Mouse (Mus musculus): ENCODE data around the gene Peli2.

Gene Peli2

DNA sequence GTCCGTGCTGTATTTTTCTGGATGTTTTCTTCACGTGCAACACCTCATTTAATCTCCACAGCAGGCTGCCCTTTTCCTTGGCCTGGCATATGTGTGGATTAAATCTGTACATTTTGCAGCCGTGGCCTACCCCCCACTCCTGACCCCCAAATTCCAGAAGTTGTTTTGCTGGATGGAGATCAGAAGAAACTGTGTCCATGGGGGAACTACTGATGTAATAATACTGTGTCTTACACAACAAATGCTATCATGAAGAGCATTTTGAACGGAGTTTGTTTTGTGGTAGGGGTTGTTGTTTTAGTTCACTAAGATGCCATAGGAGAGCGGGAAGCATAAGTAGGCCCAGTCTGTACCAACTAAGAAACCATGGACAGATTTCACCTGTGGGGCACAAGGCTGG is 88.8 kb downstream of the Peli2 start:
- in situ Hi-C loops (cut with MboI; ENCODE audit: unreplicated experiment in 2 of 2) = no loop called here

DNA sequence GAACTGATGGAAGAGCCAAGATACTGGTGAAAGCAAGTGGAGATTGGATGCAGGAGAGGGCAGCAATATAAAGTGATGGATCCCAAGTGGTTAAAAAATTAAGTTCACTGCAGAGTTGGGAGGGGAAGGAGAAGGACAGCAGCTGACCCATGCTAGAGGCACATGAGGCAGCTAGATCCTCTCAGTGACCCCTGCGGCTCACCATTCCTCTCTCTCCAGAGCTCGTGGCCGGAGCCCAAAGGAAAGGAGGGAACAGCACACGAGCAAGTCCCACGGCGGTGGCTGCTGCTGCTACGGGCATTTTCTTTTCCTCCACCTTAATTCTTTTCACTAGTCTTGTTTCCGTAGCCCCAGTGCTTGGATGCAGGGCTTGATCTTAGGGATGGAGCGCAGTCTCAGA is 89.5 kb downstream of the Peli2 start:
- in situ Hi-C loops (cut with MboI; ENCODE audit: unreplicated experiment in 2 of 2) = no loop called here

DNA sequence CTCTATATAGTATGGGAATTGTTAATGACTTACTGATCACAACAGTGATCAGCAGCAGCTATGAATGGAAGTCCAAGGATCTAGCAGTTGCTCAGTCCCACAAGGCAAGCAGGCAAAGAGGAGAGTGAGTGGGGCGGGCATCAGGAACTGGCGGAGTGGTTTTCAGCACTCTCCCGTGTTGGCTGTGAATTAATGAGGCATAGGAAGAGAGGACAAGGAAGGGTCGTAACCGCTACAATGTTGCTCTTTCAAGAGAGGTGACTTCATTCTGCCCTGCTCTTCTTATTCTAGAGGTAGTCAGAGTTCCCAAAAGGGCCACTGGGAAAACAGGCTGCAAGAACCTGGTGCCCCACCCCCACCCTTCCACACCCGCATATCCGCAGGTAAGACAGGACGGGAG is 90.9 kb downstream of the Peli2 start:
- in situ Hi-C loops (cut with MboI; ENCODE audit: unreplicated experiment in 2 of 2) = no loop called here

DNA sequence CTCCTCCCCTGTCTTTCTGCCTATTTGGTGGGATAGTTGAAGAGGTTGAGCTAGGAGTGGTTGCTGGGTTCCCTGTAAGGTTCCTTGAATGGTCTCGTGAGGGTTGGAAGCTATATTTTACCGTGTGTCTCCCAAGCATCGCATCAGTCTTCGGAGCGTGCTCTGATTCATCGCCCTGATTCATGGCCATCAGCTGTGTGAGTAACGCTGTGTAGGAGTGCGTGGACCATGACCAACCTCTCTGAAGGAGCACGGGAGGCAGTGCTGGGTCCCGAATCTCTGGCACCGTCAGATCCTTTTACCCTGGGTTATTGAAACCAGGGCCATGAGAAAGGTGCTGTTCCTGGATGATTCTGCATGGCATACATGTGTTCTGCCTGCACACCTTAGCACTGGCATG is 92.2 kb downstream of the Peli2 start:
- in situ Hi-C loops (cut with MboI; ENCODE audit: unreplicated experiment in 2 of 2) = no loop called here

DNA sequence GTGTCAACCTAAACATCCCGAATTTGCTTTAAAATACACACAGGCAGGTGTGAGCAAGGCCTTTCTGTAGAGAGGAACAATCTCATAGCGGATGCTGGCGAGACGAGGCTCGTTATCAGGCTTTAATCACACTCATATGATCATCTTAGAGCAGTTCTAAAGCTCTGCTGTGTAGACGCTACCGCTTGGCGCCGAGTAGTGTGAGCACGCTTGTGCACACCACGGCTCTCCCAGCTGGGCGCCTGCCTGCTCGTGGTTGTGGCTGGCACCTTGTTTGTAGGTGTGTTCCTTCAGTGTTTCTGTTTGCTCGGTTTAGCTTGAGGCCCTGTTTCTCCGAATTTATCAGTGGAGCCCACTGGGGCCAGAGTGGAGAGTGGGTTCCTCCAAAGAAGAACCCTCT is 93.0 kb downstream of the Peli2 start:
- in situ Hi-C loops (cut with MboI; ENCODE audit: unreplicated experiment in 2 of 2) = no loop called here

DNA sequence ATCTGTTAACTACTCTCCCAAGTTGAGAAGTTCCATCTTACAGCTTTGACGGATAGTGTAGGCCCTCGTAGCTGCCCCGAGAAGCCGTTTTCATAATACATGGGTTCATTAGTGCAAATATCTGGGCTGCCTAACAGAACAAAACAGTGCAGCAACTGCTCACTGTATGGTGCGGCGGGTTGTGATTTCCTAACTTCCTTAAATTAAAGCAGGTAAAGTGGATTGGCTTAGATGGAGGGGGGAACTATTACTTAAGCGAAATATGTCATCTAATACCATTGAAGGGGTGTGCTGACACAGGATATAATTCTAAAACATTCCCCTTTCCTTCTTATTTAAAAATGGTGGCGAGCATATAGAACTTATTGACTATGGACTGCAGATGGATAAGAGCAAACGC is 101.4 kb downstream of the Peli2 start:
- in situ Hi-C loops (cut with MboI; ENCODE audit: unreplicated experiment in 2 of 2) = no loop called here

DNA sequence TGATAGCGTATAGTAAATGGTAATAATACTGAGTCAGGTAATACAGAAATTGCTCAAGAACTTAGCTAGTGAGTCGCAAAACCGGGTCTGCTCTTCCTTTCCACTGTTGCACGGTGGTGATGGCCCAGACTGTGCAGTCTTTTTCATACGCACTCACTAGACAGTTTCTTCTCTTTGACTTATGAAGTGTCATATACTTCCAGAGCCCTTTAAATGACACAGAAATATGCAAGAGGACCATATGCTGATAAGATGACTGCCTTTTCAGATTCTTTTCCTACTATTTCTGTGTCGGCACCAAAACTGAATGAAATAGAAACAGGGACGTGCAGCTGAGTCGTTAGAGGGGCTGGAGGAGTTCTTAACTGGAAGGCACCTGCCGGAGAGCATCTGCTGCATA is 102.1 kb downstream of the Peli2 start:
- in situ Hi-C loops (cut with MboI; ENCODE audit: unreplicated experiment in 2 of 2) = no loop called here

DNA sequence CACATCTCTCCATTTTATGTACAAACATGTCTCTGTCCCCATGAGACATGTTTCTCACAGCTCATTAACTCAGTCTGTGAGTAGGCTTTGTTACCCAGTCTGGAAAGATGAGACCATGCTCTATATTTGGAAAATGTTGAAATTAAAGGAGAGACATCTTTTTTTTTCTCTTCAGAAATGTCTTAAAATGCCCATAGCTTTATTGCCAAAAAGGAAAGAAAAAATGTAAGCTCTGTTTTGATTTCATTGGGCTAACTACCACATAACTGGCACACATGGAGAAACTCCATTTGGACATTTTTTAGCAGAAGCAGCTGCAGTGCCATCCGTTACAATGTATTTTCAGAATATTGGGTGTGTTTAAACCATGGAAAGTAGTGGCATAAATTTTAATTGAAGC is 103.6 kb downstream of the Peli2 start:
- in situ Hi-C loops (cut with MboI; ENCODE audit: unreplicated experiment in 2 of 2) = no loop called here

DNA sequence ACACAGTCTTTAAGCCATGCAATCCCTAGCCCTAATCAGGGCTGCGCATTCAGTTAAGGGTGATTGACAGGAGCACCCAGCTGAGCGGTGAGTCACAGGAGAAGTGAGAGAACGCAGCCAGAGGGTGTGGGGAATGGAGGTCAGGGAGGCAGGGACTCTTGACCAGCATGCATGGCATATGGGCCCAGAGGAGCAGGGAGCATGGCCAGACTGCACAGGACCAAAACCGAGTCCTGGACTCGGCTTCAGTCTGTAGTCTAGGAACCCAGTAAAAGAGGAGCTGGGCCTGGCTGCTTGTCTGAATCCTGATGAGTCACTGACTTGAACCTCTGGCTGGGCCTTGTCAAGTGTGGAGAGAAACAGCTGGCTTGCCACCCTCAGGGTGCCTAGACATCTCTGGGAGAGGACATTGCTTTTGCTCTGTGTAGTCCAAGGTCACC is 104.3 kb downstream of the Peli2 start:
- in situ Hi-C loops (cut with MboI; ENCODE audit: unreplicated experiment in 2 of 2) = no loop called here

DNA sequence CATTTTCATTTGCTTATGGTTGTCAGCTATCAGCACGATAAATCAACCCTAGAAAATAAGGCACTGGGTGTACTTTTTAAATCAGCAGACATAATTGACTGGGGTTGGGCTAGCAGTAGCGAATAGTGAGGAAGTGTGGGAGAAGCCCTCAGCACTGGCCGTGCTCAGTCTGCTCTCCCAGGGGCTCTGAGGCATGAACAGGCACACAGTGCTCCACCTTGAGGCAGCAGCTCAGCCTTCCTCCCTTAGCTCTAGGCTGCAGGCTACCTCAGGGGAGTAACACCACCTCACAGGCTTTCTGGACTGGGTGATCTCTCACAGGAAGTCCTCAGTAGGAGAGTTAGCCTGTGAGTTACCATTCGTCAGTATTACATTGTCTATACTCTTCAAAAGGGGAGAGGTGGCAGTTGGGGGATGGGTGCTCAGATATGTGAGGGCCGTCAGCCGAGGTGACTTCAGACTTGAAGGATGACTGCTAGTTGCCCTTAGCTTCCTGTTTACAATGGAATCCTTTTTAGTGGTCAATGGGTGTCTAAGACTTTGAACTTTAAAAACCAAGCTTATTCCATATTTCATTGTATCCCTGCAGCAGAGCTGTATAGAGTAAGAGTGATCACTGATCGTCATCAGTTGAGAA is 105.3 kb downstream of the Peli2 start:
- in situ Hi-C loops (cut with MboI; ENCODE audit: unreplicated experiment in 2 of 2) = no loop called here

DNA sequence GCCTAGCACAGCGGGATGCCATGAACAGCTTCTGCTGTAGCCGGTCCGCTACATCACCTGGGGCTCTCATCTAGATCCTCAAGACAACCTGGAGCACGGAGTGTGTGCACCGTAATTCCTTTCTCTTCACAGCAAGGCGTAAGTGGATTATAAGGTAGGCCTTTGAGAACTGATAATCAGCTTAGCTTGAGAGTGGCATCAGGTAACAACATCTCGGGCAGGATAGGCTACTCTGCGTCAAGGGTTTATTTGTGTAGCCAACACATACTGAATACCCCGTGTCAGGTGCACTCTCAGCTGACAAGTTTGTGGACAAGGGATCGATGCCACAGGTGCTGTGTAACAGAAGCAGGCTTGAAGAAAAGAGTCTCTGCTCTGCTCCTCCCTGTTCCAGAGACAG is 106.1 kb downstream of the Peli2 start:
- in situ Hi-C loops (cut with MboI; ENCODE audit: unreplicated experiment in 2 of 2) = no loop called here

DNA sequence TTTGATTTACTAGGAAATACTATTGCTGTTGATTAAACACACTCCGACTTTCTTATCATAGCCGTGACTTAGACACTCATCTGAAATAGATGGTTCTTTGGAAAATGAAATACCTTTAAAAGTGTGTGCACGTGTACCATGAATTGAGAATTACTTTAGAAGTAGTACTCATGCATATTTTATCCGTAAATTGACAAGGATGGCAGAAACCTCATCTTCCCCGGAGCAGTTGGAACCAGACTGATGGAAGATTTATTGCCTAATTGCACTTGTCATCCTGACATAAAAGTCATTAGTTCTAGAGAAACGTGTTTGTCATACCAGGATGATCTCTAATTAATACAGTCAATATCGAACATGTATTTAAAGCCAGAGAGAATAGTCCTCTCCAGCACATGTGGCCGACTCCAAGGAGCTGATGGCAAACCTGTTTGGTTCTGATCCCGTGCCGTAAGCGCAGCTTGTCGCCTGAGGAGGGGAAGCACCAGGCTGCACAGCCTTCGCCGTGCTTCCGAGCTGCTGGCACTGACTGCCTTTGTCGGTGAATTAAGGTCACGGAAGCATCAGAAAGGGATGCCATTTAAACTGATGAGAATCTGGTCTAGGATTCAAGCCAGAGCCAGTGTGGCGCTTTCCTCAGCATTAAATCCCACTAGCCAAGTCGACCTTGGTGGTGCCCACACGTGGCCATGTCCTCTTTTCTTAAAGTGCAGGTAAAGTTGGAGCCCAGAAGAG is 114.3 kb downstream of the Peli2 start:
- in situ Hi-C loops (cut with MboI; ENCODE audit: unreplicated experiment in 2 of 2) = no loop called here

DNA sequence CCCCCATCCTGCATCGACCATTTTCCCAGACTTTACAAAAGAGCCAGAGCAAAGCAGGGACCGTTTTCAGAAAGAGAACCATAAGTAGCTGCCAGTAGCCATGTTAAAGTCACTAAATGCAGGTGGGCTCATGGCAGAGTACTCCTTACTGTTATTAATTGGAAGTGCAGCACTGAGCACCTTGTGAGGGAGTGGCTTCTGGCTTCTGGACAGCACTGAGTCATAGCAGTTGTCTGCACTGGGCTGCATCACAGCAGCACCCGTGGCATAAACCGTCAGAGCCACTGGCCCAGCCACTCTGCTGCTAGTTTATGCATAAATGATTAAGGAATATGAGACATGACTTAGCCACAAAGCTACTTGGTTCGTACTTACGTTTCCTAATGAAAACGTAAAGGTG is 120.7 kb downstream of the Peli2 start:
- in situ Hi-C loops (cut with MboI; ENCODE audit: unreplicated experiment in 2 of 2) = no loop called here

DNA sequence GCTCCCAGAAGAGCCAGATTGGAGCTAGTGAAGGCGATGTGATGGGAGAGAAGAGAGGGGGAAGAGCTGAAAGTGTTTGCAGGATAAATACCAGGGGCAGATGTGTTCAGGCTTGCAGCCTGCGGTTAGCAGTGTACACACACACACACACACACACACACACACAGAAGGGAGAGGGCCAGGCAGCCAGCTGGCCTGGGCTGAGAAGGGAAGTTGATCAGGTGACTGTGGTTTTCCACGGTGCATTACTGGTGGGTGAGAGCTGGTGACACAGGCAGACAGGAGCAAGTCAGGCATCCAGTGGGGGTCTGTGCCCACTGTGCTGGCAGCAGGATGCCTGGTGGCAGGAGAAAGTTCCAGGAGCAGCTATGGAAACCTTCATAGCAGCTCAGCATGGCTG is 125.6 kb downstream of the Peli2 start:
- in situ Hi-C loops (cut with MboI; ENCODE audit: unreplicated experiment in 2 of 2) = no loop called here

DNA sequence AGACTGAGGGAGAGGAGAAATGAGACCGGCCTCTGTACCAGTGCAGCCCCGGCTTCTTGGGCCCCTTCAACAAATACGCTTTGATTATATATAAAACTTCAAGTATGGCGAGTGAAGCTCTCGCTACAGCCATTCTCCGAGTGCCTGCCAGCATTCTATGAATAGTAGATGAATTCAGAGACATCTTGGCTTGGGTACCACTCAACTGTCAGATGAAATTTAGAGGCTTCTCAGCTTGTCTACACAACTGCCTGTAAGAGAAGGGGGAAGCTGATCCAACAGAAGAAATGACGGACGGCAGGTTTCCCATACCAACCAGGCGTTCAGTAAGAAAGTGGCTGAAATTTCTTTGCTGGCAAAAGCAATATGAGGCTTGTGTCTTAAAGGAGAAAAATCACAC is 126.3 kb downstream of the Peli2 start:
- in situ Hi-C loops (cut with MboI; ENCODE audit: unreplicated experiment in 2 of 2) = no loop called here

DNA sequence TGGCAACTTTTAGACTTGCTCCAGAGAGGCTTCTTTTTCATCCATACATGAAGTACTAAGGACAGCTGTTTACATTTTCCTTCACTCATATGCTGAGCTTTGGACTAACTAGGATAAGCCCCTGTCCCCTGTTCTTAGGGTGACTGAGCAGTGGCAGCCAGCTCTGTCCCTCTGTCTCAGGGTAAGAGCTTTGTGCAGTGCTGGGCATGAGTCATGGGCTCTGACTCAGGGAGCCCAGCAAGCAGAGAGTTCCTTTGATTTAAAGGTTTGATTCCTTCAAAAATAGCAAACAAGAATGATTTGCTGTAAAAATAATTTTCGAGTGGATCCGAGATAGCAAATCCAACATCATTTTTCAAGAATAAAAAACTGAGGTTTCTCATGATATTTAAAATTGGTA is 128.8 kb downstream of the Peli2 start:
- in situ Hi-C loops (cut with MboI; ENCODE audit: unreplicated experiment in 2 of 2) = no loop called here

DNA sequence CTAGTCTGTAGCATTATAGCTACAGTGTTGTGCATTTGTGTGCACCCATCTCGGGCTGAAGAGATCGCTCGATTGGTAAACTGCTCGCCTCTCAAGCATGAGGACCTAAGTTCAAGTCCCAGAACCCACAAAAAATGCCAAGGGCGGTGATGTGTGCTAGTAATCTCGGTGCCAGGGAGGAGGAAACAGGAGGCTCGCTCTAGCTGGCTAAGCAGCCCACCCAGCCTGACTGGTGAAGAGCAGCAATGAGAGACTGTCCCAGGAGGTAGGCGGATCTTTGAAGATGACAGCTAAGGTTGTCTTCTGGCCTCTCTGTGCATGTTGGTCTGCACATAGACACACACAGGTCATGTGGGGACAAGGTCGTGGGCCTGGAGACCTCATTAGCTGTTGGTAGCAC is 129.3 kb downstream of the Peli2 start:
- in situ Hi-C loops (cut with MboI; ENCODE audit: unreplicated experiment in 2 of 2) = no loop called here

DNA sequence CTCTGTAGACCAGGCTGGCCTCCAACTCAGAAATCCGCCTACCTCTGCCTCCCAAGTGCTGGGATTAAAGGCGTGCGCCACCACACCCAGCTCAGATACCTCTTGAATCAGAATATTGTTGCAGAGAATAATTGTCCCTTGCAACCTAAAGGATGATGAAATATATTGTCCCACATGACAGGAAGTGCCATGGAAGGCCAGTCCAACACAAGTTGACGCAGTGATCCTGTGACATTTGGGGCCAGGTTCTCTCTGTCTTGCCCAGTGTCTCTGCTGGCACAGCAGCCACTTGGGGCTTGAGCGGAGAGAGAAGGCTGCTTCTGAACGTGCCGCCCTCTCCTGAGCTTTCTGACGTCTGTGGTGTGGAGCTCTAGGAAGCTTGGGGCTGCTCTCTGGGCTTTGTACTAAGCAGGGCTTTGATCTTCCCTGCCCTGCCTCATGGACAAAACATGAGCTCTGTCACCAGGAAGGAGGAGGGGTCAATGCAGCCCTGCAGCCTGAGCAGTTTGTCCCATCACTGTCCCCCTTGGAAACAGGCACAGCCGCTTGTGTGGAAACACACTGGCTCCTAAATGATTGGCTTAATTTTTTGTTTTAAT is 130.9 kb downstream of the Peli2 start:
- in situ Hi-C loops (cut with MboI; ENCODE audit: unreplicated experiment in 2 of 2) = no loop called here

DNA sequence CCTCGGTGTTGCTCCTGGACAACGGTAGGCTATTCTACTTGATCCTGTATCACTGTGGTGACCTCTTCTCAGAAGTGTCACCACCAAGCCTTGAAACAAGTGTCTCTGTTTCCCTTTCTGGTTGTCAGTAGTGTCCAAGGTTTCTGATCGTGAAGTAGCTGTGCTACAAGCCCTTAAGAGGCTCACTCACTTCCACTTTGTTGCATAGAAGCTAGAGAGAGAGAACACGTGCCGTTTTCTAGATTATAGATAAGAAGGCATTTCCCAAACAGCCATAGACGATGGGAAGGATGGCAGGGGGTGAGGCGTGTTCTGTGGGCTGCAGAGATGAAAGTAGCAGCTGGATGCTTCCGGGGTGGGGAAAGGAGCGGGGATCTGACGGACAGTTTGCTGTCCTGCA is 132.6 kb downstream of the Peli2 start:
- in situ Hi-C loops (cut with MboI; ENCODE audit: unreplicated experiment in 2 of 2) = no loop called here

DNA sequence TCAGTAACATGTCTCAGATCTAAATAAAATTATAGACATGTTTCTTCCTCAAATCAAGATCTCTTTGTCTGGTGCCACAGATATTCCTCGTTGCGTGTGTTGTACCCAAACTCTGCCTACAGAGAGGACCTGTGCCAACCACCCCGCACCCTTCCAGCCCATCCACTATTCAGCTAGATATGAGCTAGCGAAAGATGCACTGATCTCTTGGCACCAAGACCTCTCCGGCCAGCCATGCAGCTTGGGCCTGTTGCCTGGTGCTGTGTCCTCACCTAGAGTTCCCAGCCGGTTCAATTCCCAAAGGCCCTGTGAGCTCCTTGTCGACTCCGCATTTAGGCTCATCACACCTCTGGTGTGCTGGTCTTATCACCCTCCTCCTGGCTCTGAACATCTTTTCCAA is 134.1 kb downstream of the Peli2 start:
- in situ Hi-C loops (cut with MboI; ENCODE audit: unreplicated experiment in 2 of 2) = no loop called here

DNA sequence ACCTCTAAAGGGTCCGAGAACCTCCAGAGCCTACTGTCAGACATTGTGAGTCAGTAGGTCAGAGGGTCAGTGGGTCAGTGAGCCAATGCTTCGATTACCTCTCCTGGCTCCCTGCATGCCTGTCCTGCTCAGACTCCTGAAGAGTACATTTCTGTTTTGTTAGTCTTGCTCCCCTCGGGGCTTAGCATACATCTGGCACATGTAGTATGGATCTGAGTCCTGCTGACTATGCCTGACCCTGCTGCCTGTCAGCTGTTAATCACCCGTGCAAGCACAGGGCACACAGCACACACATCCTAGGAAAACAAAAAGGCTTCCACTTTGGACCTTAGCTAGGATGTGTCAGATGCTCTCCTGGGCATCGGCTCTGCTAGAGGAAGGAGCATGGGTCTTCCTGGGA is 134.7 kb downstream of the Peli2 start:
- in situ Hi-C loops (cut with MboI; ENCODE audit: unreplicated experiment in 2 of 2) = no loop called here

DNA sequence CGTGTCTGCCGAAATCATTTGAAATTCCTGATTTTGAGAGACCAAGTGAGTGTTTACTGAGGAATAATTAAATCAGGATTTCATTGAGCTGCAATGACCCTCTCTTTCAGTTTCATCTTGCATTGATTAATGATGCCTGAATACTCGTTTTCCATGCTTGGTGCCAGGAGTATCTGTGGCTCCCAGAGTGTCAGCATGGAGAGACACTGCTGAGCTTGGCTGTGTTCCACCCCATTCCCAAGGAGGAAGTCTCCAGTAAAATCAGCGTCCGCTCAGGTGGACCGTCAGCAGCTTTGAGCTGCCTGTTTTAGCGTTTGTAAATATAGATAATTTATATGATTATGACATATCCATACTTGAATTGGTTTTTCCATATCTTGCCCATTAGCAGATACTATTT is 137.1 kb downstream of the Peli2 start:
- in situ Hi-C loops (cut with MboI; ENCODE audit: unreplicated experiment in 2 of 2) = no loop called here

All from v-Abl transformed pro-B cells (cell line).